Comparison of ENCODE assay signal across 11 mouse cellular contexts in the genomic region with DNA sequence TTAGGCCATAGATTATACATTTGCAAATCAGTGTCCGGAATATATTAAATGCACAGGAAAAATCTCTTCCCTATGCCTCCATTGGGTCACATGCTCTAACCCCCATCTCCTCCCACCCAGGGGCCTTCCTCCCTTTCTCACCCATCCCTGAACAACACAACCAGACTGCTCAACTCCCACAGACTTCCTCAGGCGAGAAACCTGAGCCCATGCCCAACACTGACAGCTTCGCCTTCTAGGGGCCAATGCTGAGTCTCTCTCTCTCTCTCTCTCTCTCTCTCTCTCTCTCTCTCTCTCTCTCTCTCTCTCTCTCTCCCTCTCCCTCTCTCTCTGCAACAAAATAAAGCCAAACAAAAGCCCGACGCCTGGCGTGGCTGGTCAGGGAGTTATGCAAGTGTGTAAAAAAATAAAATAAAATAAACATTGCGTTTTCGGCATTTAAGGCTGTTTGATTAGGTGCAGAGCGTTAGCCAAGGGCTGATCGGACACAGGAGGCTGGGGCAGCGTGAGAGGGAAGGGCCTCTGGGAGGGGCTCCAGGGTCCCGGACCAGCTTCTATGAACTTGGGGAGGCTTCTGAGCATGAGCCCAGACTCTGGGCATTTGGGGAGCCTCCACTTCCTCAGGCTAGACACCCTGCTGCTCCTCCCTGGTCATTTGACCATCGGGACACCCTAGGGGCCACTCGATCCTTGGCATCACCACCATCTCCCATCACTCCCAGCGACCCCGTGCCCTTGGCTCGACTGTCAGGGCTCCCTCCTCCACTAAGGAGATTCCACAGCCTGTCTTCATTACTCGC. TPM values are rescaled to one million over a fixed set of nuclear protein-coding genes. Genes with fewer than 3 reads are reported as not detected.
DNase-seq lines count a peak whose midpoint lies in the region; ATAC-seq lines count a peak whose summit lies in the region.
"Had no signal": no experiment of that assay in that cellular context is flagged by ENCODE, and none has a peak within 500 bp of the region (broad histone marks: within the 10 kb centered on the region; RNA-seq: fewer than 3 reads in every experiment).

No protein-coding gene starts in this region.

- no peak for DNase-seq in hindbrain, embryonic 11.5 days (ENCODE audit: low spot score)
- DNase-seq in limb, embryonic 10.5 days (ENCODE audit: low spot score) = no peak
- no peak for DNase-seq in adrenal gland, adult 18-20 months (ENCODE audit: low spot score in 2 of 2)
- DNase-seq: adrenal gland, adult 2 months; cerebellum, adult 8-10 months had no signal

- no peaks in the 10 kb centered on the region for H3K36me3 ChIP-seq in hindbrain, embryonic 11.5 days (ENCODE audit: control insufficient read depth, insufficient read depth, low read length)
- H3K36me3 ChIP-seq in hindbrain, embryonic 13.5 days = no peaks in the 10 kb centered on the region
- no peaks in the 10 kb centered on the region for H3K36me3 ChIP-seq in midbrain, embryonic 12.5 days
- H3K36me3 ChIP-seq in midbrain, embryonic 16.5 days (ENCODE audit: control insufficient read depth, insufficient read depth, low read length) = no peaks in the 10 kb centered on the region
- no peaks in the 10 kb centered on the region for H3K36me3 ChIP-seq in limb, embryonic 10.5 days
- no peaks in the 10 kb centered on the region for H3K36me3 ChIP-seq in stomach, embryonic 14.5 days (ENCODE audit: control insufficient read depth, insufficient read depth, low read length)
- H3K36me3 ChIP-seq: hindbrain, embryonic 15.5 days had no signal

- peak overlapping the region; percentile 12 for H3K4me3 ChIP-seq in hindbrain, embryonic 11.5 days (ENCODE audit: low read depth, low read length)
- H3K4me3 ChIP-seq in hindbrain, embryonic 13.5 days = no peak overlapping the region
- 0 out of 2 replicates have a peak overlapping the region, but pooled peaks have one; percentile 46 for H3K4me3 ChIP-seq in midbrain, embryonic 12.5 days
- H3K4me3 ChIP-seq in midbrain, embryonic 16.5 days (ENCODE audit: low read depth, low read length) = no peak overlapping the region
- peak overlapping the region; percentile 19 for H3K4me3 ChIP-seq in limb, embryonic 10.5 days
- no peak overlapping the region for H3K4me3 ChIP-seq in stomach, embryonic 14.5 days (ENCODE audit: low read depth, low read length)

- H3K4me2 ChIP-seq in hindbrain, embryonic 11.5 days (replicated peaks; ENCODE audit: low read depth, low read length) = peak overlapping the region; percentile 25
- no peak overlapping the region for H3K4me2 ChIP-seq in hindbrain, embryonic 13.5 days
- H3K4me2 ChIP-seq in midbrain, embryonic 12.5 days (replicated peaks) = peak overlapping the region; percentile 16; the same call in 1 of the 2 replicates
- no peak overlapping the region for H3K4me2 ChIP-seq in midbrain, embryonic 16.5 days (ENCODE audit: low read length)
- peak overlapping the region; percentile 69 for H3K4me2 ChIP-seq in stomach, embryonic 14.5 days (replicated peaks; ENCODE audit: low read depth, low read length)

- peaks cover 6% of the 10 kb centered on the region for H3K4me1 ChIP-seq in hindbrain, embryonic 11.5 days (replicated peaks; ENCODE audit: control insufficient read depth, insufficient read depth, low read length)
- peaks cover 36% of the 10 kb centered on the region for H3K4me1 ChIP-seq in hindbrain, embryonic 13.5 days (replicated peaks)
- peaks cover 40% of the 10 kb centered on the region for H3K4me1 ChIP-seq in midbrain, embryonic 12.5 days
- peaks cover 13% of the 10 kb centered on the region for H3K4me1 ChIP-seq in midbrain, embryonic 16.5 days (ENCODE audit: control insufficient read depth, insufficient read depth, low read length)
- peaks cover 62% of the 10 kb centered on the region for H3K4me1 ChIP-seq in limb, embryonic 10.5 days
- peaks cover 19% of the 10 kb centered on the region for H3K4me1 ChIP-seq in stomach, embryonic 14.5 days (ENCODE audit: control insufficient read depth, insufficient read depth, low read length)

- H3K27me3 ChIP-seq in hindbrain, embryonic 11.5 days (ENCODE audit: control insufficient read depth, insufficient read depth, low read length) = peaks cover 70% of the 10 kb centered on the region
- H3K27me3 ChIP-seq in hindbrain, embryonic 13.5 days = peaks cover 96% of the 10 kb centered on the region
- H3K27me3 ChIP-seq in midbrain, embryonic 12.5 days = peaks cover 91% of the 10 kb centered on the region
- H3K27me3 ChIP-seq in midbrain, embryonic 16.5 days (ENCODE audit: control insufficient read depth, insufficient read depth, low read depth, low read length) = peaks cover 51% of the 10 kb centered on the region
- H3K27me3 ChIP-seq in limb, embryonic 10.5 days (ENCODE audit: low read depth, poor library complexity, severe bottlenecking) = peaks cover 100% of the 10 kb centered on the region
- H3K27me3 ChIP-seq in stomach, embryonic 14.5 days (ENCODE audit: control insufficient read depth, insufficient read depth, low read length) = peaks cover 29% of the 10 kb centered on the region

- no peak for ATAC-seq in hindbrain, embryonic 11.5 days (ENCODE audit: low FRiP score)
- ATAC-seq in hindbrain, embryonic 13.5 days (ENCODE audit: low FRiP score) = no peak
- ATAC-seq in midbrain, embryonic 12.5 days (ENCODE audit: low FRiP score, low read depth) = no peak
- no peak for ATAC-seq in midbrain, embryonic 16.5 days
- no peak for ATAC-seq in stomach, embryonic 14.5 days (ENCODE audit: insufficient number of reproducible peaks, insufficient read depth, low FRiP score, low read depth)

- WGBS in hindbrain, embryonic 11.5 days = 7% methylated on average over 18 of the region's 18 CpGs
- 7% methylated on average over 18 of the region's 18 CpGs for WGBS in hindbrain, embryonic 13.5 days
- WGBS in midbrain, embryonic 12.5 days = 8% methylated on average over 18 of the region's 18 CpGs
- WGBS in midbrain, embryonic 16.5 days = 8% methylated on average over 18 of the region's 18 CpGs
- 7% methylated on average over 18 of the region's 18 CpGs for WGBS in limb, embryonic 10.5 days
- WGBS in stomach, embryonic 14.5 days = 8% methylated on average over 18 of the region's 18 CpGs

- H3K9me3 ChIP-seq in hindbrain, embryonic 11.5 days (ENCODE audit: control insufficient read depth, low read length) = no peaks in the 10 kb centered on the region
- no peaks in the 10 kb centered on the region for H3K9me3 ChIP-seq in hindbrain, embryonic 13.5 days
- H3K9me3 ChIP-seq in midbrain, embryonic 12.5 days = no peaks in the 10 kb centered on the region
- H3K9me3 ChIP-seq in midbrain, embryonic 16.5 days (replicated peaks; ENCODE audit: control insufficient read depth, low read length, poor library complexity, severe bottlenecking) = no peaks in the 10 kb centered on the region
- no peaks in the 10 kb centered on the region for H3K9me3 ChIP-seq in limb, embryonic 10.5 days (replicated peaks)
- H3K9me3 ChIP-seq in stomach, embryonic 14.5 days (ENCODE audit: control insufficient read depth, low read depth, low read length) = no peaks in the 10 kb centered on the region
- H3K9me3 ChIP-seq: hindbrain, embryonic 15.5 days had no signal

- H3K9ac ChIP-seq in hindbrain, embryonic 11.5 days (ENCODE audit: low read depth, low read length) = no peak overlapping the region
- H3K9ac ChIP-seq in hindbrain, embryonic 13.5 days = no peak overlapping the region
- H3K9ac ChIP-seq in midbrain, embryonic 12.5 days (replicated peaks) = no peak overlapping the region
- no peak overlapping the region for H3K9ac ChIP-seq in midbrain, embryonic 16.5 days (ENCODE audit: low read depth, low read length)
- no peak overlapping the region for H3K9ac ChIP-seq in stomach, embryonic 14.5 days (replicated peaks; ENCODE audit: low read depth, low read length)
- H3K9ac ChIP-seq: hindbrain, embryonic 15.5 days had no signal

- H3K27ac ChIP-seq in hindbrain, embryonic 11.5 days (ENCODE audit: low read depth, low read length) = no peak overlapping the region
- H3K27ac ChIP-seq in hindbrain, embryonic 13.5 days = no peak overlapping the region
- H3K27ac ChIP-seq in midbrain, embryonic 12.5 days (replicated peaks) = no peak overlapping the region
- no peak overlapping the region for H3K27ac ChIP-seq in midbrain, embryonic 16.5 days (ENCODE audit: low read length)
- no peak overlapping the region for H3K27ac ChIP-seq in limb, embryonic 10.5 days
- no peak overlapping the region for H3K27ac ChIP-seq in stomach, embryonic 14.5 days (ENCODE audit: low read length)
- H3K27ac ChIP-seq: hindbrain, embryonic 15.5 days had no signal

RNA-seq across cellular contexts. Expression of a gene that starts 1.2 kb away (rescaled TPM):
- polyA plus RNA-seq in hindbrain, embryonic 11.5 days (2014; fragmentation: Nextera tagmentation; extraction: Ambion mirVana) = 8.5 and 16.5 TPM in 2 replicates
- polyA plus RNA-seq in hindbrain, embryonic 13.5 days (2015; fragmentation: Nextera tagmentation; extraction: Ambion mirVana) = 2.5 and 4.1 TPM in 2 replicates
- polyA plus RNA-seq in midbrain, embryonic 12.5 days (2016; fragmentation: Nextera tagmentation; extraction: Ambion mirVana) = 6.9 and 16.6 TPM in 2 replicates
- polyA plus RNA-seq in midbrain, embryonic 16.5 days (2015; fragmentation: Nextera tagmentation; extraction: Ambion mirVana) = 1.7 and 2.2 TPM in 2 replicates
- 4.8 and 6.3 TPM in 2 replicates for polyA plus RNA-seq in limb, embryonic 10.5 days (2016; fragmentation: Nextera tagmentation; extraction: Ambion mirVana)
- polyA plus RNA-seq in stomach, embryonic 14.5 days (2014; fragmentation: Nextera tagmentation; extraction: Ambion mirVana) = 18.3 and 20.9 TPM in 2 replicates
- 1 to 10 TPM; 4.6 to 7.8 TPM for total RNA-seq in adrenal gland, adult 18-20 months (2021)
- total RNA-seq: megakaryocyte-erythroid progenitor cell, adult 5-6 weeks had no signal

RNA-seq across cellular contexts. Expression of a gene that starts 31.3 kb away (rescaled TPM):
- 91.2 and 103 TPM in 2 replicates for polyA plus RNA-seq in hindbrain, embryonic 11.5 days (2014; fragmentation: Nextera tagmentation; extraction: Ambion mirVana)
- polyA plus RNA-seq in hindbrain, embryonic 13.5 days (2015; fragmentation: Nextera tagmentation; extraction: Ambion mirVana) = 90.6 and 95.9 TPM in 2 replicates
- polyA plus RNA-seq in midbrain, embryonic 12.5 days (2016; fragmentation: Nextera tagmentation; extraction: Ambion mirVana) = 99.1 and 104 TPM in 2 replicates
- 95.9 and 104 TPM in 2 replicates for polyA plus RNA-seq in midbrain, embryonic 16.5 days (2015; fragmentation: Nextera tagmentation; extraction: Ambion mirVana)
- polyA plus RNA-seq in limb, embryonic 10.5 days (2016; fragmentation: Nextera tagmentation; extraction: Ambion mirVana) = 83.5 and 83.7 TPM in 2 replicates
- 84.6 and 86.0 TPM in 2 replicates for polyA plus RNA-seq in stomach, embryonic 14.5 days (2014; fragmentation: Nextera tagmentation; extraction: Ambion mirVana)
- total RNA-seq in adrenal gland, adult 18-20 months (2021) = 10 to 100 TPM; 57.3 to 61.3 TPM

RNA-seq across cellular contexts. Expression of a gene that starts 46.0 kb away (rescaled TPM):
- 192 and 195 TPM in 2 replicates for polyA plus RNA-seq in hindbrain, embryonic 11.5 days (2014; fragmentation: Nextera tagmentation; extraction: Ambion mirVana)
- 37.2 and 44.6 TPM in 2 replicates for polyA plus RNA-seq in hindbrain, embryonic 13.5 days (2015; fragmentation: Nextera tagmentation; extraction: Ambion mirVana)
- polyA plus RNA-seq in midbrain, embryonic 12.5 days (2016; fragmentation: Nextera tagmentation; extraction: Ambion mirVana) = 190 and 207 TPM in 2 replicates
- polyA plus RNA-seq in midbrain, embryonic 16.5 days (2015; fragmentation: Nextera tagmentation; extraction: Ambion mirVana) = 19.7 and 26.1 TPM in 2 replicates
- 221 and 226 TPM in 2 replicates for polyA plus RNA-seq in limb, embryonic 10.5 days (2016; fragmentation: Nextera tagmentation; extraction: Ambion mirVana)
- 121 and 125 TPM in 2 replicates for polyA plus RNA-seq in stomach, embryonic 14.5 days (2014; fragmentation: Nextera tagmentation; extraction: Ambion mirVana)
- 1 to 10 TPM; 2.3 to 2.5 TPM for total RNA-seq in adrenal gland, adult 18-20 months (2021)

RNA-seq across cellular contexts. Expression of a gene that starts 48.2 kb away (rescaled TPM):
- 4.2 and 5.5 TPM in 2 replicates for polyA plus RNA-seq in hindbrain, embryonic 11.5 days (2014; fragmentation: Nextera tagmentation; extraction: Ambion mirVana)
- 13.1 and 15.9 TPM in 2 replicates for polyA plus RNA-seq in hindbrain, embryonic 13.5 days (2015; fragmentation: Nextera tagmentation; extraction: Ambion mirVana)
- 17.0 and 18.1 TPM in 2 replicates for polyA plus RNA-seq in midbrain, embryonic 12.5 days (2016; fragmentation: Nextera tagmentation; extraction: Ambion mirVana)
- polyA plus RNA-seq in midbrain, embryonic 16.5 days (2015; fragmentation: Nextera tagmentation; extraction: Ambion mirVana) = 16.1 and 17.0 TPM in 2 replicates
- polyA plus RNA-seq in limb, embryonic 10.5 days (2016; fragmentation: Nextera tagmentation; extraction: Ambion mirVana) = 14.6 and 17.0 TPM in 2 replicates
- 5.0 and 6.0 TPM in 2 replicates for polyA plus RNA-seq in stomach, embryonic 14.5 days (2014; fragmentation: Nextera tagmentation; extraction: Ambion mirVana)
- total RNA-seq in adrenal gland, adult 18-20 months (2021) = 10 to 100 TPM; 12.7 to 14.0 TPM

Comparison
In these comparisons a context has a peak if more than half of its experiments do, and no peak if none do; other contexts are left out.
1. H3K4me2 ChIP-seq: peak in hindbrain, embryonic 11.5 days (single experiment), midbrain, embryonic 12.5 days (single experiment) and stomach, embryonic 14.5 days (single experiment); none in hindbrain, embryonic 13.5 days (single experiment) and midbrain, embryonic 16.5 days (single experiment).
2. H3K4me3 ChIP-seq: peak in hindbrain, embryonic 11.5 days (single experiment), midbrain, embryonic 12.5 days (single experiment) and limb, embryonic 10.5 days (single experiment); none in hindbrain, embryonic 13.5 days (single experiment), midbrain, embryonic 16.5 days (single experiment) and stomach, embryonic 14.5 days (single experiment).